Mouse (Mus musculus): ENCODE measurements around the gene Herpud1. TPM values are rescaled to one million over a fixed set of nuclear protein-coding genes. Genes with fewer than 3 reads are reported as not detected.

Herpud1 gene
- total and polyA plus RNA-seq, 3 experiments, result 99.0 to 188 (median 141) TPM

Other genes starting within 250 kb of the Herpud1 start
- not detected for gene Mt4, start 249.2 kb upstream of the Herpud1 start, total RNA-seq (2021)
- not detected in 2 replicates for gene Mt4, start 249.2 kb upstream of the Herpud1 start, polyA plus RNA-seq (2012; rRNA removed)
- 1 to 10 TPM; 4.1 to 4.7 TPM for gene Mt3, start 233.8 kb upstream of the Herpud1 start, total RNA-seq (2021)
- gene Mt3, start 233.8 kb upstream of the Herpud1 start, polyA plus RNA-seq (2012; rRNA removed), result 1.0 and 1.9 TPM in 2 replicates
- gene Mt2, start 213.8 kb upstream of the Herpud1 start, total RNA-seq (2021), result 100 to 1,000 TPM; 158 to 202 TPM
- gene Mt2, start 213.8 kb upstream of the Herpud1 start, polyA plus RNA-seq (2012; rRNA removed), result 19.3 and 19.6 TPM in 2 replicates
- gene Mt1, start 207.4 kb upstream of the Herpud1 start, total RNA-seq (2021), result 100 to 1,000 TPM; 282 to 394 TPM
- gene Mt1, start 207.4 kb upstream of the Herpud1 start, polyA plus RNA-seq (2012; rRNA removed), result 895 and 922 TPM in 2 replicates
- 10 to 100 TPM; 12.3 to 17.5 TPM for gene Nup93, start 171.9 kb upstream of the Herpud1 start, total RNA-seq (2021)
- 5.3 and 5.4 TPM in 2 replicates for gene Nup93, start 171.9 kb upstream of the Herpud1 start, polyA plus RNA-seq (2012; rRNA removed)
- gene Slc12a3, start 57.2 kb upstream of the Herpud1 start, total RNA-seq (2021), result under 1 TPM in 1 of 2 experiments, not detected in 1; 0.12 TPM
- 0.10 TPM in 1 of 2 replicates, not detected in the other for gene Slc12a3, start 57.2 kb upstream of the Herpud1 start, polyA plus RNA-seq (2012; rRNA removed)
- gene Nlrc5, start 47.9 kb downstream of the Herpud1 start, total RNA-seq (2021), result 1 to 10 TPM; 5.2 to 7.9 TPM
- 6.2 and 7.5 TPM in 2 replicates for gene Nlrc5, start 47.9 kb downstream of the Herpud1 start, polyA plus RNA-seq (2012; rRNA removed)
- 10 to 100 TPM; 17.2 to 26.0 TPM for gene Cpne2, start 146.6 kb downstream of the Herpud1 start, total RNA-seq (2021)
- gene Cpne2, start 146.6 kb downstream of the Herpud1 start, polyA plus RNA-seq (2012; rRNA removed), result 82.7 and 87.2 TPM in 2 replicates
- gene Rspry1, start 215.5 kb downstream of the Herpud1 start, total RNA-seq (2021), result 10 to 100 TPM; 18.6 to 25.3 TPM
- 3.7 and 4.0 TPM in 2 replicates for gene Rspry1, start 215.5 kb downstream of the Herpud1 start, polyA plus RNA-seq (2012; rRNA removed)
- gene Fam192a, start 215.6 kb downstream of the Herpud1 start, total RNA-seq (2021), result 10 to 100 TPM; 37.2 to 48.4 TPM
- gene Fam192a, start 215.6 kb downstream of the Herpud1 start, polyA plus RNA-seq (2012; rRNA removed), result 20.5 and 31.9 TPM in 2 replicates